9 mouse cellular contexts compared by ENCODE assay signal in genomic region chr15:87597149-87597548, GRCm38 (mm10). TPM values are rescaled to one million over a fixed set of nuclear protein-coding genes. Genes with fewer than 3 reads are reported as not detected.
DNase-seq lines count a peak whose midpoint lies in the region; ATAC-seq lines count a peak whose summit lies in the region.
"Had no signal": no experiment of that assay in that cellular context is flagged by ENCODE, and none has a peak within 500 bp of the region (broad histone marks: within the 10 kb centered on the region; RNA-seq: fewer than 3 reads in every experiment).

No protein-coding gene starts in this region.

- H3K36me3 ChIP-seq in midbrain, embryonic 14.5 days (ENCODE audit: control insufficient read depth, insufficient read depth, low read length) = no peaks in the 10 kb centered on the region
- H3K36me3 ChIP-seq in midbrain, embryonic 13.5 days = no peaks in the 10 kb centered on the region
- H3K36me3 ChIP-seq: liver, embryonic 13.5 days had no signal

- no peak overlapping the region for H3K9ac ChIP-seq in midbrain, embryonic 14.5 days (replicated peaks; ENCODE audit: low read length)
- no peak overlapping the region for H3K9ac ChIP-seq in midbrain, embryonic 13.5 days (replicated peaks)
- H3K9ac ChIP-seq: liver, embryonic 13.5 days had no signal

- 73% methylated on average over 4 of the region's 4 CpGs for WGBS in midbrain, embryonic 14.5 days
- WGBS in midbrain, embryonic 13.5 days = 67% methylated on average over 4 of the region's 4 CpGs

- no peaks in the 10 kb centered on the region for H3K27me3 ChIP-seq in midbrain, embryonic 14.5 days (ENCODE audit: control insufficient read depth, insufficient read depth, low read length)
- no peaks in the 10 kb centered on the region for H3K27me3 ChIP-seq in midbrain, embryonic 13.5 days
- H3K27me3 ChIP-seq: liver, embryonic 13.5 days had no signal

- H3K9me3 ChIP-seq in midbrain, embryonic 14.5 days (ENCODE audit: control insufficient read depth, low read length) = no peaks in the 10 kb centered on the region
- no peaks in the 10 kb centered on the region for H3K9me3 ChIP-seq in midbrain, embryonic 13.5 days
- H3K9me3 ChIP-seq: liver, embryonic 13.5 days had no signal

- H3K4me1 ChIP-seq in midbrain, embryonic 14.5 days (ENCODE audit: control insufficient read depth, insufficient read depth, low read length) = no peaks in the 10 kb centered on the region
- peaks cover 6% of the 10 kb centered on the region; the same call in 1 of the 2 replicates for H3K4me1 ChIP-seq in midbrain, embryonic 13.5 days (replicated peaks)
- H3K4me1 ChIP-seq: liver, embryonic 13.5 days had no signal

- no peak overlapping the region for H3K4me2 ChIP-seq in midbrain, embryonic 14.5 days (ENCODE audit: low read length)
- no peak overlapping the region for H3K4me2 ChIP-seq in midbrain, embryonic 13.5 days (replicated peaks)
- H3K4me2 ChIP-seq: liver, embryonic 13.5 days had no signal

- H3K27ac ChIP-seq in midbrain, embryonic 14.5 days (replicated peaks; ENCODE audit: low read depth, low read length) = no peak overlapping the region
- H3K27ac ChIP-seq in midbrain, embryonic 13.5 days = no peak overlapping the region
- H3K27ac ChIP-seq: liver, embryonic 13.5 days had no signal

- ATAC-seq in midbrain, embryonic 14.5 days (ENCODE audit: low FRiP score, low TSS enrichment) = no peak
- no peak for ATAC-seq in midbrain, embryonic 13.5 days

- H3K4me3 ChIP-seq in midbrain, embryonic 14.5 days (replicated peaks; ENCODE audit: low read depth, low read length) = no peak overlapping the region
- no peak overlapping the region for H3K4me3 ChIP-seq in midbrain, embryonic 13.5 days (replicated peaks)
- H3K4me3 ChIP-seq: liver, embryonic 13.5 days had no signal

- DNase-seq in midbrain, embryonic 14.5 days = peak; percentile 23
- DNase-seq in cerebellum, adult 9-11 months = peak; percentile 58
- peak; percentile 68 for DNase-seq in layer of hippocampus, adult 9-10 months (ENCODE audit: low spot score)
- peak; percentile 64 for DNase-seq in telencephalon, adult 2 months (ENCODE audit: low read depth, low spot score)
- no peak for DNase-seq in ovary, postnatal 36 days (ENCODE audit: low spot score)
- no peak for DNase-seq in testis, postnatal 14 days (ENCODE audit: low spot score)
- DNase-seq in B cell, adult 2 months = no peak
- DNase-seq: liver, embryonic 13.5 days had no signal

RNA-seq across cellular contexts. Expression of gene Fam19a5, which starts 53.0 kb away (rescaled TPM):
- polyA plus RNA-seq in midbrain, embryonic 14.5 days (2014; fragmentation: Nextera tagmentation; extraction: Ambion mirVana) = 24.4 and 29.7 TPM in 2 replicates
- 13.1 and 14.8 TPM in 2 replicates for polyA plus RNA-seq in midbrain, embryonic 13.5 days (2015; fragmentation: Nextera tagmentation; extraction: Ambion mirVana)

Comparison
In these comparisons a context has a peak if more than half of its experiments do, and no peak if none do; other contexts are left out.
1. DNase-seq: peak in midbrain, embryonic 14.5 days (single experiment), cerebellum, adult 9-11 months (single experiment), layer of hippocampus, adult 9-10 months (single experiment) and telencephalon, adult 2 months (single experiment); none in ovary, postnatal 36 days (single experiment), testis, postnatal 14 days (single experiment) and B cell, adult 2 months (0 of 2).